Mouse (Mus musculus) thymus, adult 2 months (tissue): ENCODE measurements around the gene Wnt10b.

Experiments
- CTCF ChIP-seq: fragments of 200-500 bp; IDR thresholded peaks from 2 replicates; pipeline ENCODE4 v1.5.1; 2012; ENCODE audit warnings: mild to moderate bottlenecking, control low read depth, low read length, moderate library complexity, borderline replicate concordance; ENCODE audit not compliant: control insufficient read depth, poor library complexity, insufficient read depth; ENCODE audit errors: extremely low read depth
- POLR2A ChIP-seq: fragments of 200-500 bp; IDR thresholded peaks from 2 replicates; pipeline ENCODE4 v1.6.1; 2012; ENCODE audit warnings: mild to moderate bottlenecking, low read length, control low read depth, moderate library complexity; ENCODE audit not compliant: control insufficient read depth, poor library complexity, insufficient read depth; ENCODE audit errors: extremely low read depth

- no peak for TF ChIP-seq POLR2A
- TF ChIP-seq CTCF: no peak
Measured at GRCm38 (mm10) chr15:98747296-98747695, 30.7 kb downstream of the Wnt10b start.
